Mouse (Mus musculus) yolk sac, embryonic 10.5 days (tissue): ENCODE data around the gene Gm3676.
"Not testable (repeated sequence)": the region's sequence is repeated elsewhere in the genome, so short reads cannot be mapped to it uniquely, and the experiment has no call there.

Source experiments
- DNase-seq: peaks from one replicate; pipeline ENCODE4 v3.0.0-alpha.2; 2017; ENCODE audit warnings: low spot score

Gene Gm3676

DNA sequence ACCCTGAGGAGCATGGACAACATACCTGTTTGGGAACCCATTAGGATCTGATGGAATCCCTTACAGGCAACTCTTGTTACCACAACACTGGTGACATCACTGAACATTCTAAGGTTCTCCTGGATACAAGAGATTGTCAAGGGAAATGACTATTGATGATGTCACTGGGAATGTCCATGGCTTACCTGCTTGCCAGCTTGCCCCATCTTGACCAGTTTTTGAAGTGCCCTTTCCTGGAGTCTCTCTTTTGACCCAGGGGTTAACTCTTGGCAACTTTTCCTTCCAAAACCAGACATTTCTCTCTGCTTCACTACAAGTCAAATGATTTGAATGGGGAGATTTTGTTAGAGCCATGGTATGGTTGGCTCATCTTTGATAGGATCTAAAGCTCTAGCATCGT lies at the start of gene Gm3676:
Gene Gm3676 (minus strand): TSS at position 101 of the 400 bp plus-strand sequence.
- not testable (repeated sequence) for DNase-seq

DNA sequence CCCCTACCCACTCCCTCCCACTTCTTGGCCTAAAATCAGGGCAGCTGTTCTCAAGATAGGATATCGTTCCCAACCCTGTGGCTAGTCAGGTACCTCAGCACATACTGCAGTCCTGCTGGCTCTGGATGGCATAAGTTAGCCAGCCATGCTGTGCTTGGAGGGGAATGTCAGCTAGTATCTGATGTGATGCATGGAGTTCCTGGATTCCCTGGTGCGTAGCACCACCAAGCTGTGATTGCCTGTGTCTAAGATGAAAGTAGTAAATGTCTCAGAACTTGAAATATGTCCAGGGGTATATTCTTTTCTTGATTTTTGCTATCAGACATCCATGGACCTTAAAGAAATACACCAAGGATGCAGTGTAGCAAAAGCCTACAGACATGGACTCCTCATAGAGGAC lies 1.9 kb upstream of the Gm3676 start:
- DNase-seq, result not testable (repeated sequence)

DNA sequence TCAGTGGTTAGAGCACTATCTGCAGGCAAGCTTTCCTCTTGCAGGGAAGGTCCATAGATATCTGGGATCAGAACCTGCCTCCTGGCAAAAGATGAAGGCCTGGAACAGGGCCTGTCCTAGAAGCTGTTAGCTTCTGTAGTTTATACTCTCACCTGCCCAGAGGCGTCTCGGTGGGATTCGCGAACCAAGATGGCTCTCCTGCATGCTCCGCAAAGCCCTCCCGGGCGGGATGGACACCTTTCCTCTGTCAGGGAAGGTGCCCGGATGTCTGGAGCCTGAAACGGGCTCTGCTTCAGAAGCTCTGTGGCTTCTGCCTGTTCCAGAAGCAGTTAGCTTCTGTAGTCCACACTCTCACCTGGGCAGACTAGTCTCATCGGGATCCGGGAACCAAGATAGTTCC lies 16.1 kb downstream of the Gm3676 start:
- not testable (repeated sequence) for DNase-seq

DNA sequence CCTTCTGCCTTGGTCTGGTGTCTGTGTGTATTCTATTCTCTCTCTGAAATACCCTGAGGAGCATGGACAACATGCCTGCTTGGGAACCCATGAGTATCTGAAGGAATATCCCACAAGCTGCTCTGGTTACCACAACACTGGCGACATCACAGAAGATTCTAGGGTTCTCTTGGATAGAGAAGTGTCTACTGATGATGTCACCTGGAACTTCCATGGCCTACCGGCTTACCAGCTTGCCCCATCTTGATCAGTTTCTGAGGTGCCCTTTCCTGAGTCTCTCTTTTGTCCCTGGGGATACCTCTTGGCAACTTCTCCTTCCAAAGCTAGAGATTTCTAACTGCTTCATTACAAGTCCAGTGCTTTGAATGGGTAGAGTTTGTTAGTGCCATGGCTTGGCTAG lies 21.8 kb downstream of the Gm3676 start, which contains the start of gene Gm3072:
Gene Gm3072 (minus strand): TSS at position 101 of the 400 bp plus-strand sequence.
- not testable (repeated sequence) for DNase-seq

DNA sequence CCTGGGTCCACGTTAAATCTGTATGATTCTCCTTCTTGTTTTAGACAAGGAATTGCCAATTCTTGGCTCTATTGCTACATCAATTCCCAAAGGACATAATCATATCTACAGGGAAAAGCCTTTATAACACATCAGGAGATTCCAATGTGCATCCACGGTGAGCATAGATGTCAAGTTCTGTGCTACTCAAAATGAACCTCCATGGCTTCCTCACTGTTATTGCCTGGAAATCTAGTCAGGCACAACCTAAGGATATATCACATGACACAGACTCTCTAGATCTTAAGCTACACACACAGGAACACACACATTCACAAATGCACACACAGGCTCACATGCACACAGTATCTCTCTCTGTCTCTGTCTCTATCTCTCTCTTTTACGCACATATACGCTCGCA lies 23.8 kb downstream of the Gm3676 start:
- DNase-seq, result not testable (repeated sequence)

DNA sequence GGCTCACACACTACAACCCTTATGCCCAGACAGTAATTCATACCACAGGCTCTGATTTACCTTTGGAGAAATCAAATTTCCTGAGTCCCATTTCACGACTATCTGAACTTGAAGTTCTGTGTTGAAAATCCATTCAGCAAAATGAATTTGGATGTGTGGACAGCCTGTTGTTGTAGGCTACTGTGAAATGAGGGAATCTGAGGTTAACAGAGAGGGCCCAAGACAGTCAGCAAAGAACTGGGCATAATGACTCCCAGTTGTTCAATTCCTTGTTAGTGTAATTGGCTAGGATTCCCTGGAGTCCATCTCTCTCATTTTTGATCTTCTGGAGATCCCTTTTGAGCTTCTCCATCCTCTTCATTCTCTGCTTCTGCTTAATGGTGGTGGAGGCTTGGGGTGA lies 35.6 kb downstream of the Gm3676 start:
- DNase-seq, result not testable (repeated sequence)

DNA sequence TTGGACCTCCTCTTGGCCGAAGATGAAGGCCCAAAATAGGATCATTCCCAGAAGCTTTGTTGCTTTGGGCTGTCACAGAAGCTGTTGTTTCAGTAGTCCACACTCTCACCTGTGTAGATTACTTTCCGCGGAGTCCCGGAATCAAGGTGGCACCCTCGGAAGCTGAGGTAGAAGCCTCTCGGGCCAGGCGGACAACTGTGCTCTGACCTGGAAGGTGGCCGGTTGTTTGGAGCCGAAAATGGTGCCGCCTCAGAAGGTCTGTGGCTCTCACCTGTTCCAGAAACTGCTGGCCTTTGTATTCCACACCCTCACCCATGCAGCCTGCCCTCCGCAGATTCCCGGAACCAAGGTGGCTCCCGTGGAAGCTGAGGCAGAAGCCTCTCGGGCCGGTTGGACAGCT lies 45.4 kb downstream of the Gm3676 start:
- not testable (repeated sequence) for DNase-seq
